Mouse (Mus musculus) limb, embryonic 14.5 days (tissue): ENCODE results near the gene Egfr. TPM values are rescaled to one million over a fixed set of nuclear protein-coding genes. Genes with fewer than 3 reads are reported as not detected.

Experiments used
- ATAC-seq: fragments of 200-750 bp; cut with Nextera tagmentation; 2 replicates; pipeline ENCODE4 v1.8.0; 2017; ENCODE audit warnings: low read depth, moderate number of reproducible peaks, moderate TSS enrichment; ENCODE audit not compliant: low FRiP score
- DNase-seq: peaks from one replicate; pipeline ENCODE4 v3.0.0-alpha.2; 2015; ENCODE audit warnings: low spot score
- H3K27ac ChIP-seq: fragments of 300-500 bp; sonication (generic); replicated peaks from 2 replicates; pipeline ENCODE4 v1.5.1; 2014; ENCODE audit warnings: low read depth, mild to moderate bottlenecking, low read length, moderate library complexity, mixed read lengths
- H3K27me3 ChIP-seq: fragments of 300-500 bp; sonication (generic); 2 replicates; pipeline ENCODE4 v1.6.1; 2014; ENCODE audit warnings: low read length, mixed read lengths; ENCODE audit not compliant: control insufficient read depth, insufficient read depth
- H3K36me3 ChIP-seq: fragments of 300-500 bp; sonication (generic); 2 replicates; pipeline ENCODE4 v1.6.1; 2014; ENCODE audit warnings: mild to moderate bottlenecking, low read length, moderate library complexity, mixed read lengths; ENCODE audit not compliant: control insufficient read depth, insufficient read depth
- H3K4me1 ChIP-seq: fragments of 300-500 bp; sonication (generic); 2 replicates; pipeline ENCODE4 v1.6.1; 2014; ENCODE audit warnings: antibody characterized with exemption, low read length, mixed read lengths; ENCODE audit not compliant: control insufficient read depth, insufficient read depth
- H3K4me2 ChIP-seq: fragments of 300-500 bp; sonication (generic); replicated peaks from 2 replicates; pipeline ENCODE4 v1.6.1; 2014; ENCODE audit warnings: low read depth, mild to moderate bottlenecking, low read length, moderate library complexity; ENCODE audit not compliant: severe bottlenecking
- H3K4me3 ChIP-seq: fragments of 300-500 bp; sonication (generic); replicated peaks from 2 replicates; pipeline ENCODE4 v1.5.1; 2014; ENCODE audit warnings: low read length
- H3K9ac ChIP-seq: fragments of 300-500 bp; sonication (generic); 2 replicates; pipeline ENCODE4 v1.6.1; 2014; ENCODE audit warnings: mild to moderate bottlenecking, low read depth, low read length, moderate library complexity; ENCODE audit not compliant: severe bottlenecking
- H3K9me3 ChIP-seq: fragments of 300-500 bp; sonication (generic); 2 replicates; pipeline ENCODE4 v1.6.1; 2016; ENCODE audit warnings: low read length; ENCODE audit not compliant: control insufficient read depth
- POLR2A ChIP-seq: fragments of 200-500 bp; IDR thresholded peaks from 2 replicates; pipeline ENCODE4 v1.8.0; 2012; ENCODE audit warnings: inconsistent platforms, mild to moderate bottlenecking, moderate library complexity, borderline replicate concordance; ENCODE audit not compliant: insufficient read depth, insufficient read length; ENCODE audit errors: extremely low read depth
- WGBS: fragments of 180-500 bp; shearing (Covaris S2); extraction: QIAGEN DNeasy Blood & Tissue Kit; methylation state at CpG from one replicate; pipeline ENCODE4 v1.1.7; 2014; 5-methylcytosine and 5-hydroxymethylcytosine counted together
- polyA plus RNA-seq, 2 experiments: library from polyadenylated mRNA; depleted of rRNA in 1 of 2; stranded (reverse) in 1 of 2; unstranded in 1 of 2; fragments of >200 nt; fragmentation: Nextera tagmentation in 1 of 2; extraction: Ambion mirVana in 1 of 2; gene quantifications; 2 replicates each; pipeline versions ENCODE4 v1.2.1 to v1.2.3; 2012 to 2014

Egfr gene
- polyA plus RNA-seq, 2 experiments = 19.8 to 35.8 TPM

GRCm38 (mm10) chr11:16752349-16753153 is 548 bp downstream of the Egfr start:
- peak overlapping the region; percentile 70 for H3K9ac ChIP-seq
- peak overlapping the region; percentile 84 for H3K4me2 ChIP-seq
- DNase-seq (peak; percentile 27), ATAC-seq (peak; percentile 51)
- WGBS = under 1% methylated on average over 63 of the region's 68 CpGs
- no peaks in the 10 kb centered on the region for H3K9me3 ChIP-seq
- H3K27me3 ChIP-seq = peaks cover 13% of the 10 kb centered on the region; the same call in 1 of the 2 replicates
- H3K36me3 ChIP-seq = no peaks in the 10 kb centered on the region
- peak overlapping the region; percentile 33; the same call in 1 of the 2 replicates for H3K27ac ChIP-seq
- TF ChIP-seq POLR2A = no peak
- H3K4me3 ChIP-seq = peak overlapping the region; percentile 79
- H3K4me1 ChIP-seq = peaks cover 5% of the 10 kb centered on the region; the same call in 1 of the 2 replicates

- Histone ChIP-seq H3K4me3 (peak overlapping the region; percentile 79), H3K4me2 (peak overlapping the region; percentile 84), H3K9me3 (no peaks in the 10 kb centered on the region), H3K9ac (peak overlapping the region; percentile 70), H3K4me1 (peaks cover 10% of the 10 kb centered on the region), H3K27me3 (peaks cover 13% of the 10 kb centered on the region; the same call in 1 of the 2 replicates), H3K27ac (0 out of 2 replicates have a peak overlapping the region, but pooled peaks have one; percentile 33), H3K36me3 (no peaks in the 10 kb centered on the region)
- 24% methylated on average over 18 of the region's 18 CpGs for WGBS
- DNase-seq (no peak), ATAC-seq (no peak; the same call in 1 of the 2 replicates)
- TF ChIP-seq POLR2A = no peak
Observed at GRCm38 (mm10) chr11:16753154-16754040, 1.4 kb downstream of the Egfr start.

- no peak for DNase-seq
- TF ChIP-seq POLR2A = no peak
- no peak for ATAC-seq
- H3K27ac ChIP-seq = no peak overlapping the region
- no peaks in the 10 kb centered on the region for H3K27me3 ChIP-seq
- peaks cover 10% of the 10 kb centered on the region for H3K4me1 ChIP-seq
- whole genome bisulfite sequencing = 74% methylated on average over 6 of the region's 6 CpGs
- H3K36me3 ChIP-seq = no peaks in the 10 kb centered on the region; the same call in 1 of the 2 replicates
- no peak overlapping the region for H3K4me2 ChIP-seq
- H3K9ac ChIP-seq = no peak overlapping the region
- no peak overlapping the region for H3K4me3 ChIP-seq
- H3K9me3 ChIP-seq = no peaks in the 10 kb centered on the region
Observed at GRCm38 (mm10) chr11:16759930-16760329, 7.9 kb downstream of the Egfr start.

GRCm38 (mm10) chr11:16761184-16761583 is 9.2 kb downstream of the Egfr start:
- no peaks in the 10 kb centered on the region; the same call in 1 of the 2 replicates for H3K36me3 ChIP-seq
- H3K4me1 ChIP-seq = peaks cover 10% of the 10 kb centered on the region
- 82% methylated on average over 2 of the region's 2 CpGs for WGBS
- DNase-seq = no peak
- no peak for TF ChIP-seq POLR2A
- H3K9ac ChIP-seq = no peak overlapping the region
- H3K4me2 ChIP-seq = no peak overlapping the region
- H3K9me3 ChIP-seq = no peaks in the 10 kb centered on the region
- H3K27ac ChIP-seq = no peak overlapping the region
- no peak for ATAC-seq
- H3K27me3 ChIP-seq = no peaks in the 10 kb centered on the region
- no peak overlapping the region for H3K4me3 ChIP-seq
